Mouse (Mus musculus) forebrain, embryonic 16.5 days (tissue): ENCODE results near the gene Gm17190. TPM values are rescaled to one million over a fixed set of nuclear protein-coding genes. Genes with fewer than 3 reads are reported as not detected.
"Not testable (repeated sequence)": the region's sequence is repeated elsewhere in the genome, so short reads cannot be mapped to it uniquely, and the experiment has no call there.

Source experiments
- ATAC-seq: fragments of 200-750 bp; cut with Nextera tagmentation; 2 replicates; pipeline ENCODE4 v1.8.0; 2017; ENCODE audit warnings: mild to moderate bottlenecking, moderate library complexity
- H3K27ac ChIP-seq: fragments of 300-500 bp; sonication (generic); 2 replicates; pipeline ENCODE4 v1.5.1; 2014; ENCODE audit warnings: low read length, control low read depth
- H3K27me3 ChIP-seq: fragments of 300-500 bp; sonication (generic); replicated peaks from 2 replicates; pipeline ENCODE4 v1.6.1; 2014; ENCODE audit warnings: low read length; ENCODE audit not compliant: control insufficient read depth, insufficient read depth
- H3K36me3 ChIP-seq: fragments of 300-500 bp; sonication (generic); 2 replicates; pipeline ENCODE4 v1.6.1; 2014; ENCODE audit not compliant: control insufficient read depth, insufficient read depth
- H3K4me1 ChIP-seq: fragments of 300-500 bp; sonication (generic); replicated peaks from 2 replicates; pipeline ENCODE4 v1.6.1; 2014; ENCODE audit warnings: low read length; ENCODE audit not compliant: control insufficient read depth, insufficient read depth
- H3K4me2 ChIP-seq: fragments of 300-500 bp; sonication (generic); 2 replicates; pipeline ENCODE4 v1.6.1; 2014; ENCODE audit warnings: mild to moderate bottlenecking, low read length, control low read depth
- H3K4me3 ChIP-seq: fragments of 300-500 bp; sonication (generic); replicated peaks from 2 replicates; pipeline ENCODE4 v1.5.1; 2014; ENCODE audit warnings: mild to moderate bottlenecking, low read length, control low read depth
- H3K9ac ChIP-seq: fragments of 300-500 bp; sonication (generic); replicated peaks from 2 replicates; pipeline ENCODE4 v1.6.1; 2014; ENCODE audit warnings: low read depth, low read length, control low read depth
- H3K9me3 ChIP-seq: fragments of 300-500 bp; sonication (generic); 2 replicates; pipeline ENCODE4 v1.6.1; 2016; ENCODE audit warnings: low read length; ENCODE audit not compliant: control insufficient read depth
- WGBS: fragments of 180-500 bp; shearing (Covaris S2); extraction: QIAGEN DNeasy Blood & Tissue Kit; methylation state at CpG from one replicate; pipeline ENCODE4 v1.1.7; 2014; 5-methylcytosine and 5-hydroxymethylcytosine counted together
- polyA plus RNA-seq: library from polyadenylated mRNA; unstranded; fragments of >200 nt; fragmentation: Nextera tagmentation; extraction: Ambion mirVana; gene quantifications from 2 replicates; pipeline ENCODE4 v1.2.1, GENCODE M21; 2015

The Gm17190 gene
- 0.20 TPM in 1 of 2 replicates, not detected in the other for polyA plus RNA-seq

- WGBS, result 86% methylated on average over 1 of the region's 1 CpGs
- not testable (repeated sequence) for H3K4me1 ChIP-seq, H3K4me2 ChIP-seq, H3K36me3 ChIP-seq, ATAC-seq, H3K27me3 ChIP-seq, H3K4me3 ChIP-seq, H3K9ac ChIP-seq, H3K27ac ChIP-seq, H3K9me3 ChIP-seq
Measured at GRCm38 (mm10) chr13:96081754-96082153, at the start of gene Gm17190. TSS of gene Gm17190 (plus strand) at chr13:96082054.

- H3K27me3 ChIP-seq, result no peaks in the 10 kb centered on the region
- H3K9ac ChIP-seq, result no peak overlapping the region
- no peaks in the 10 kb centered on the region for H3K9me3 ChIP-seq
- no peak overlapping the region for H3K27ac ChIP-seq
- H3K4me2 ChIP-seq, result no peak overlapping the region
- no peak for ATAC-seq
- 90% methylated on average over 1 of the region's 1 CpGs for WGBS
- no peak overlapping the region for H3K4me3 ChIP-seq
- H3K36me3 ChIP-seq, result no peaks in the 10 kb centered on the region
- H3K4me1 ChIP-seq, result no peaks in the 10 kb centered on the region
Measured at GRCm38 (mm10) chr13:96039536-96039935, 42.3 kb upstream of the Gm17190 start.

GRCm38 (mm10) chr13:96040275-96041042 is 41.4 kb upstream of the Gm17190 start:
- WGBS, result 84% methylated on average over 11 of the region's 11 CpGs

DNA sequence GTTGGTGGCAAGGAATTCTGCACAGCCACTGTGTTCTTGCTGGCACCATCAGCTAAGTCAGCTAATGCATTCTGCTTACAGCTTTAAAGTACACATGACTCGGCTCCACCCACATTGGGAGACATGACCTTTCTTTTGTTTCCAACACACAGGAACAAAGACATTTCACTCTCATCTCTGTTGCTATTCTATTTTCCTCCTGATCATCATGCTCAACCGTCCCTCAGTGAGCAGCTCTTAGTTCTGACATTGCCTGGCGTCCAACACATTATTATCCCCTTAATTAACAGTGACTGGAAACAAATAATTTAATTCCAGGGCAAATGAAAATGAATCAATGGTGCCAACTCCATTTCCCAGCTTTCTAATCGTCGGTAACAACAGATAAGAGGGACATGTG is 36.5 kb upstream of the Gm17190 start:
- 22% methylated on average over 5 of the region's 5 CpGs for WGBS
- no peaks in the 10 kb centered on the region for H3K36me3 ChIP-seq
- H3K4me3 ChIP-seq, result no peak overlapping the region
- H3K9me3 ChIP-seq, result no peaks in the 10 kb centered on the region
- H3K4me1 ChIP-seq, result no peaks in the 10 kb centered on the region
- no peaks in the 10 kb centered on the region for H3K27me3 ChIP-seq
- H3K9ac ChIP-seq, result no peak overlapping the region
- H3K4me2 ChIP-seq, result no peak overlapping the region
- no peak for ATAC-seq
- no peak overlapping the region for H3K27ac ChIP-seq

More at GRCm38 (mm10) chr13:96040275-96041042, 41.4 kb upstream of the Gm17190 start:
- Histone ChIP-seq H3K27me3 (no peaks in the 10 kb centered on the region), H3K9ac (no peak overlapping the region), H3K27ac (no peak overlapping the region), H3K4me1 (no peaks in the 10 kb centered on the region), H3K4me3 (no peak overlapping the region), H3K4me2 (no peak overlapping the region), H3K9me3 (no peaks in the 10 kb centered on the region), H3K36me3 (no peaks in the 10 kb centered on the region)
- ATAC-seq, result no peak

- Histone ChIP-seq H3K4me1 (no peaks in the 10 kb centered on the region), H3K27me3 (no peaks in the 10 kb centered on the region), H3K36me3 (no peaks in the 10 kb centered on the region), H3K4me3 (no peak overlapping the region), H3K9ac (no peak overlapping the region), H3K4me2 (no peak overlapping the region), H3K9me3 (no peaks in the 10 kb centered on the region), H3K27ac (no peak overlapping the region)
- ATAC-seq, result no peak
- WGBS, result 92% methylated on average over 3 of the region's 3 CpGs
Measured at GRCm38 (mm10) chr13:96052755-96053154, 29.1 kb upstream of the Gm17190 start.

DNA sequence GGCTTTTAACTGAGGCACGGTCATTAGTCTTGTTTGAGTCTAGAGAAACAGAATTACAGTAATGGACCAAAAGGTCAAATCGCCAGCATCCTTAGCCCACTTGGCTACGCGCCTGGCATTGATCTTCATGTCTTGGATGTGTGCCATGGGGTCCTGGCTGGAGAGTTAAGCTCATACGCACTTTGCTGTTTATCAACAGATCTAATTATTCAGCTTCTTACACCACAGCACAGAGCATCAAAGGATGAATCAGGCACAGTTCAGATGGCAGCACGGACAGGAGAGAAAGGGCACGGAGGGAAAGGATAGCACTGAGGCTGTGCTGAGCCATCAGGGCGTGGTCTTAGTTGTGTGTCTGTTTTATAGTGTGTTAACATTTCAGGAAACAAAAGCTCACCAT is 8.3 kb upstream of the Gm17190 start:
- Histone ChIP-seq H3K9ac (no peak overlapping the region), H3K4me2 (no peak overlapping the region), H3K9me3 (no peaks in the 10 kb centered on the region), H3K27ac (no peak overlapping the region), H3K4me3 (no peak overlapping the region), H3K4me1 (0 out of 2 replicates have a peak, but pooled peaks cover 3% of the 10 kb centered on the region), H3K36me3 (no peaks in the 10 kb centered on the region), H3K27me3 (no peaks in the 10 kb centered on the region)
- ATAC-seq, result no peak
- WGBS, result 22% methylated on average over 8 of the region's 8 CpGs

GRCm38 (mm10) chr13:96081276-96081675 is 578 bp upstream of the Gm17190 start, which contains the start of gene Gm20075:
TSS of gene Gm20075 (minus strand) at chr13:96081376.
- not testable (repeated sequence) for H3K27me3 ChIP-seq, H3K4me3 ChIP-seq, H3K36me3 ChIP-seq, H3K9ac ChIP-seq, ATAC-seq, H3K9me3 ChIP-seq, H3K4me1 ChIP-seq, H3K4me2 ChIP-seq, H3K27ac ChIP-seq
- 90% methylated on average over 3 of the region's 3 CpGs for WGBS

- no peaks in the 10 kb centered on the region for H3K4me1 ChIP-seq
- no peak overlapping the region for H3K27ac ChIP-seq
- 88% methylated on average over 7 of the region's 7 CpGs for WGBS
- no peak for ATAC-seq
- H3K4me2 ChIP-seq, result no peak overlapping the region
- H3K9ac ChIP-seq, result no peak overlapping the region
- H3K27me3 ChIP-seq, result no peaks in the 10 kb centered on the region
- H3K9me3 ChIP-seq, result no peaks in the 10 kb centered on the region
- H3K36me3 ChIP-seq, result no peaks in the 10 kb centered on the region
- H3K4me3 ChIP-seq, result no peak overlapping the region
Measured at GRCm38 (mm10) chr13:96085581-96086302, 3.9 kb downstream of the Gm17190 start.

- no peaks in the 10 kb centered on the region for H3K36me3 ChIP-seq
- no peaks in the 10 kb centered on the region for H3K4me1 ChIP-seq
- H3K4me3 ChIP-seq, result no peak overlapping the region
- WGBS, result 76% methylated on average over 4 of the region's 4 CpGs
- H3K9ac ChIP-seq, result no peak overlapping the region
- H3K4me2 ChIP-seq, result no peak overlapping the region
- H3K27me3 ChIP-seq, result no peaks in the 10 kb centered on the region
- no peaks in the 10 kb centered on the region for H3K9me3 ChIP-seq
- ATAC-seq, result no peak
- no peak overlapping the region for H3K27ac ChIP-seq
Measured at GRCm38 (mm10) chr13:96090929-96091328, 9.1 kb downstream of the Gm17190 start.
